Mouse (Mus musculus): ENCODE data around the gene Nkd2. TPM values are rescaled to one million over a fixed set of nuclear protein-coding genes. Genes with fewer than 3 reads are reported as not detected.
A peak's percentile ranks its signal among the peaks of the same experiment; 100 is the strongest.

The Nkd2 gene
- polyA plus RNA-seq (2016; fragmentation: Nextera tagmentation; extraction: Ambion mirVana), result 15.8 and 18.1 TPM in 2 replicates

GRCm38 (mm10) chr13:73847465-73847836 is at the start of gene Nkd2:
Gene Nkd2 (minus strand): TSS chr13:73847631.
- no peaks in the 10 kb centered on the region for H3K36me3 ChIP-seq
- H3K27me3 ChIP-seq (ENCODE audit: insufficient read depth, poor library complexity, severe bottlenecking), result peaks cover 49% of the 10 kb centered on the region
- H3K4me1 ChIP-seq (replicated peaks), result peaks cover 15% of the 10 kb centered on the region; the same call in 1 of the 2 replicates
- H3K4me3 ChIP-seq, result peak within 1 kb of the TSS; percentile 77
- H3K9me3 ChIP-seq, result no peaks in the 10 kb centered on the region
- WGBS, result 1% methylated on average over 38 of the region's 38 CpGs
- peak within 1 kb of the TSS; percentile 87 for H3K27ac ChIP-seq
- peak; percentile 87 for DNase-seq (ENCODE audit: low spot score)

GRCm38 (mm10) chr13:73892493-73893178 is 45.2 kb upstream of the Nkd2 start:
- H3K27me3 ChIP-seq (ENCODE audit: insufficient read depth, poor library complexity, severe bottlenecking), result no peaks in the 10 kb centered on the region

GRCm38 (mm10) chr13:73887415-73887874 is 40.0 kb upstream of the Nkd2 start:
- 64% methylated on average over 4 of the region's 4 CpGs for WGBS
- DNase-seq (ENCODE audit: low spot score), result peak; percentile 46

More at GRCm38 (mm10) chr13:73892493-73893178, 45.2 kb upstream of the Nkd2 start:
- peak overlapping the region; percentile 10; the same call in 1 of the 2 replicates for H3K27ac ChIP-seq
- H3K4me3 ChIP-seq, result no peak overlapping the region
- peaks cover 9% of the 10 kb centered on the region; the same call in 1 of the 2 replicates for H3K4me1 ChIP-seq (replicated peaks)
- no peaks in the 10 kb centered on the region for H3K36me3 ChIP-seq
- 49% methylated on average over 6 of the region's 6 CpGs for WGBS
- H3K9me3 ChIP-seq, result no peaks in the 10 kb centered on the region
- DNase-seq (ENCODE audit: low spot score), result peak; percentile 13

GRCm38 (mm10) chr13:73886601-73887000 is 39.2 kb upstream of the Nkd2 start:
- Histone ChIP-seq H3K27me3 (ENCODE audit: insufficient read depth, poor library complexity, severe bottlenecking) (no peaks in the 10 kb centered on the region), H3K4me3 (no peak overlapping the region), H3K36me3 (no peaks in the 10 kb centered on the region), H3K4me1 (replicated peaks) (peaks cover 13% of the 10 kb centered on the region; the same call in 1 of the 2 replicates), H3K27ac (0 out of 2 replicates have a peak overlapping the region, but pooled peaks have one; percentile 40), H3K9me3 (no peaks in the 10 kb centered on the region)
- WGBS, result 60% methylated on average over 5 of the region's 5 CpGs
- DNase-seq (ENCODE audit: low spot score), result no peak

More at GRCm38 (mm10) chr13:73887415-73887874, 40.0 kb upstream of the Nkd2 start:
- Histone ChIP-seq H3K4me3 (no peak overlapping the region), H3K27ac (no peak overlapping the region), H3K9me3 (no peaks in the 10 kb centered on the region), H3K36me3 (no peaks in the 10 kb centered on the region), H3K27me3 (ENCODE audit: insufficient read depth, poor library complexity, severe bottlenecking) (no peaks in the 10 kb centered on the region), H3K4me1 (replicated peaks) (peaks cover 17% of the 10 kb centered on the region; the same call in 1 of the 2 replicates)

- peaks cover 13% of the 10 kb centered on the region; the same call in 1 of the 2 replicates for H3K4me1 ChIP-seq (replicated peaks)
- H3K9me3 ChIP-seq, result no peaks in the 10 kb centered on the region
- H3K36me3 ChIP-seq, result no peaks in the 10 kb centered on the region
- no peak for DNase-seq (ENCODE audit: low spot score)
- H3K27me3 ChIP-seq (ENCODE audit: insufficient read depth, poor library complexity, severe bottlenecking), result no peaks in the 10 kb centered on the region
- no peak overlapping the region for H3K4me3 ChIP-seq
- WGBS, result 76% methylated on average over 4 of the region's 4 CpGs
- no peak overlapping the region for H3K27ac ChIP-seq
Measured at GRCm38 (mm10) chr13:73886066-73886465, 38.6 kb upstream of the Nkd2 start.

GRCm38 (mm10) chr13:73885656-73886055 is 38.2 kb upstream of the Nkd2 start:
- no peak overlapping the region for H3K27ac ChIP-seq
- peaks cover 16% of the 10 kb centered on the region; the same call in 1 of the 2 replicates for H3K4me1 ChIP-seq (replicated peaks)
- no peaks in the 10 kb centered on the region for H3K36me3 ChIP-seq
- H3K27me3 ChIP-seq (ENCODE audit: insufficient read depth, poor library complexity, severe bottlenecking), result no peaks in the 10 kb centered on the region
- no peak overlapping the region for H3K4me3 ChIP-seq
- WGBS, result 86% methylated on average over 4 of the region's 4 CpGs
- DNase-seq (ENCODE audit: low spot score), result no peak
- H3K9me3 ChIP-seq, result no peaks in the 10 kb centered on the region

GRCm38 (mm10) chr13:73881347-73881746 is 33.9 kb upstream of the Nkd2 start:
- no peak overlapping the region for H3K27ac ChIP-seq
- WGBS, result 69% methylated on average over 8 of the region's 8 CpGs
- H3K4me3 ChIP-seq, result no peak overlapping the region
- H3K27me3 ChIP-seq (ENCODE audit: insufficient read depth, poor library complexity, severe bottlenecking), result no peaks in the 10 kb centered on the region
- H3K9me3 ChIP-seq, result peaks cover 5% of the 10 kb centered on the region; the same call in 1 of the 2 replicates
- DNase-seq (ENCODE audit: low spot score), result no peak
- H3K36me3 ChIP-seq, result no peaks in the 10 kb centered on the region
- peaks cover 5% of the 10 kb centered on the region; the same call in 1 of the 2 replicates for H3K4me1 ChIP-seq (replicated peaks)

GRCm38 (mm10) chr13:73879824-73880223 is 32.4 kb upstream of the Nkd2 start:
- H3K4me1 ChIP-seq (replicated peaks), result peaks cover 5% of the 10 kb centered on the region; the same call in 1 of the 2 replicates
- H3K36me3 ChIP-seq, result no peaks in the 10 kb centered on the region
- H3K4me3 ChIP-seq, result no peak overlapping the region
- H3K9me3 ChIP-seq, result peaks cover 5% of the 10 kb centered on the region; the same call in 1 of the 2 replicates
- 89% methylated on average over 5 of the region's 5 CpGs for WGBS
- H3K27ac ChIP-seq, result no peak overlapping the region
- H3K27me3 ChIP-seq (ENCODE audit: insufficient read depth, poor library complexity, severe bottlenecking), result no peaks in the 10 kb centered on the region
- DNase-seq (ENCODE audit: low spot score), result peak; percentile 22

GRCm38 (mm10) chr13:73872159-73872558 is 24.7 kb upstream of the Nkd2 start:
- Histone ChIP-seq H3K36me3 (no peaks in the 10 kb centered on the region), H3K4me3 (no peak overlapping the region), H3K27me3 (ENCODE audit: insufficient read depth, poor library complexity, severe bottlenecking) (no peaks in the 10 kb centered on the region), H3K4me1 (replicated peaks) (peaks cover 11% of the 10 kb centered on the region), H3K9me3 (no peaks in the 10 kb centered on the region), H3K27ac (no peak overlapping the region)
- DNase-seq (ENCODE audit: low spot score), result no peak
- WGBS, result 79% methylated on average over 2 of the region's 2 CpGs

- Histone ChIP-seq H3K27ac (peak overlapping the region; percentile 87), H3K4me1 (replicated peaks) (peaks cover 15% of the 10 kb centered on the region; the same call in 1 of the 2 replicates), H3K36me3 (no peaks in the 10 kb centered on the region), H3K27me3 (ENCODE audit: insufficient read depth, poor library complexity, severe bottlenecking) (peaks cover 49% of the 10 kb centered on the region), H3K4me3 (peak overlapping the region; percentile 77), H3K9me3 (no peaks in the 10 kb centered on the region)
- WGBS, result 1% methylated on average over 64 of the region's 65 CpGs
- no peak for DNase-seq (ENCODE audit: low spot score)
Measured at GRCm38 (mm10) chr13:73846589-73847464, 604 bp downstream of the Nkd2 start.

- peaks cover 20% of the 10 kb centered on the region; the same call in 1 of the 2 replicates for H3K4me1 ChIP-seq (replicated peaks)
- H3K4me3 ChIP-seq, result no peak overlapping the region
- H3K36me3 ChIP-seq, result peaks cover 7% of the 10 kb centered on the region; the same call in 1 of the 2 replicates
- no peak for DNase-seq (ENCODE audit: low spot score)
- no peaks in the 10 kb centered on the region for H3K9me3 ChIP-seq
- H3K27ac ChIP-seq, result no peak overlapping the region
- peaks cover 38% of the 10 kb centered on the region for H3K27me3 ChIP-seq (ENCODE audit: insufficient read depth, poor library complexity, severe bottlenecking)
Measured at GRCm38 (mm10) chr13:73842696-73843095, 4.7 kb downstream of the Nkd2 start.

GRCm38 (mm10) chr13:73839740-73840139 is 7.7 kb downstream of the Nkd2 start:
- DNase-seq (ENCODE audit: low spot score), result no peak
- H3K36me3 ChIP-seq, result peaks cover 7% of the 10 kb centered on the region; the same call in 1 of the 2 replicates
- no peak overlapping the region for H3K27ac ChIP-seq
- peaks cover 9% of the 10 kb centered on the region; the same call in 1 of the 2 replicates for H3K27me3 ChIP-seq (ENCODE audit: insufficient read depth, poor library complexity, severe bottlenecking)
- peaks cover 15% of the 10 kb centered on the region for H3K4me1 ChIP-seq (replicated peaks)
- 71% methylated on average over 4 of the region's 4 CpGs for WGBS
- no peaks in the 10 kb centered on the region for H3K9me3 ChIP-seq
- H3K4me3 ChIP-seq, result no peak overlapping the region

Data from hindbrain, embryonic 10.5 days (tissue).